Mouse (Mus musculus) hindbrain, postnatal 0 days (tissue): ENCODE results near the gene Olfr651. TPM values are rescaled to one million over a fixed set of nuclear protein-coding genes. Genes with fewer than 3 reads are reported as not detected.

Experiments used
- ATAC-seq: fragments of 200-750 bp; cut with Nextera tagmentation; 2 replicates; pipeline ENCODE4 v1.8.0; 2017; ENCODE audit warnings: mild to moderate bottlenecking, moderate TSS enrichment, moderate library complexity
- DNase-seq: peaks from one replicate; pipeline ENCODE4 v3.0.0-alpha.2; 2015; ENCODE audit warnings: low spot score
- H3K27ac ChIP-seq: fragments of 300-500 bp; sonication (generic); 2 replicates; pipeline ENCODE4 v1.5.1; 2014; ENCODE audit warnings: mild to moderate bottlenecking
- H3K27me3 ChIP-seq: fragments of 300-500 bp; sonication (generic); 2 replicates; pipeline ENCODE4 v1.6.1; 2014; ENCODE audit warnings: low read length, mixed read lengths; ENCODE audit not compliant: insufficient read depth
- H3K36me3 ChIP-seq: fragments of 300-500 bp; sonication (generic); 2 replicates; pipeline ENCODE4 v1.6.1; 2014; ENCODE audit warnings: low read length, mixed read lengths; ENCODE audit not compliant: insufficient read depth
- H3K4me1 ChIP-seq: fragments of 300-500 bp; sonication (generic); 2 replicates; pipeline ENCODE4 v1.6.1; 2014; ENCODE audit warnings: antibody characterized with exemption, low read length, mixed read lengths; ENCODE audit not compliant: insufficient read depth
- H3K4me2 ChIP-seq: fragments of 300-500 bp; sonication (generic); 2 replicates; pipeline ENCODE4 v1.6.1; 2014; ENCODE audit warnings: low read depth, mild to moderate bottlenecking, low read length, moderate library complexity, mixed read lengths
- H3K4me3 ChIP-seq: fragments of 300-500 bp; sonication (generic); 2 replicates; pipeline ENCODE4 v1.5.1; 2014; ENCODE audit warnings: low read length
- H3K9ac ChIP-seq: fragments of 300-500 bp; sonication (generic); replicated peaks from 2 replicates; pipeline ENCODE4 v1.6.1; 2014; ENCODE audit warnings: mild to moderate bottlenecking, low read length, moderate library complexity, mixed read lengths
- H3K9me3 ChIP-seq: fragments of 300-500 bp; sonication (generic); 2 replicates; pipeline ENCODE4 v1.6.1; 2016; ENCODE audit warnings: low read length, mixed read lengths
- CTCF ChIP-seq: IDR thresholded peaks from 2 replicates; pipeline ENCODE4 v1.5.1; 2016; ENCODE audit warnings: antibody characterized with exemption, control low read depth, low read depth
- WGBS: fragments of 180-500 bp; shearing (Covaris S2); extraction: QIAGEN DNeasy Blood & Tissue Kit; methylation state at CpG from one replicate; pipeline ENCODE4 v1.1.7; 2014; 5-methylcytosine and 5-hydroxymethylcytosine counted together
- polyA plus RNA-seq: library from polyadenylated mRNA; unstranded; fragments of >200 nt; fragmentation: Nextera tagmentation; extraction: Ambion mirVana; gene quantifications from 2 replicates; pipeline ENCODE4 v1.2.1, GENCODE M21; 2015
- total RNA-seq: library from RNA; depleted of rRNA; stranded (reverse); fragments of >200 nt; gene quantifications from 2 replicates; pipeline ENCODE4 v1.2.3, GENCODE M21; 2014; rRNA removed

Gene Olfr651
- total and polyA plus RNA-seq, 2 experiments from 2014 or later: not detected

DNA sequence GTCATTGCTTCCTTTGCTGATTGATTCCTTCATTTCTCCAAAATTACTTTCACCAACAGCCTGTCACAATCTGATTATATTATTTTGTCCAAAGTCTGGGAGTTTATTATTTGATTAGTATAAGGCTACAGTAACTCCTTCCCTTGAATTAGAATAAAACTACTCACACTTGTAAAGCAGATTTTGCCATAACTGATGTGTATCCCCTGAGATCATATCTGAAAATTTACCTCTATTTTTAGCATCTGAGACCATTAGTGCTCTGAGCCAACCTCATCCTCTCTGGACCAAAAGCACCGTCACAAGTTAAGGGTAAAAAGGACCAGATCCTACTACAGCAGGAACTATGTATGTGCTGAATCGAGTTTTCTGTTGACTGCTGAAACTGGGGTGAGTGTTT, 27.1 kb downstream of the Olfr651 start, which contains the start of gene Olfr653:
Gene Olfr653, plus strand, starts transcription at position 301 of the 400 bp plus-strand sequence.
- Histone ChIP-seq H3K4me3 (no peak within 1 kb of the TSS), H3K27ac (no peak within 1 kb of the TSS), H3K36me3 (no peaks in the 10 kb centered on the region), H3K4me2 (no peak within 1 kb of the TSS), H3K27me3 (no peaks in the 10 kb centered on the region), H3K9ac (no peak within 1 kb of the TSS), H3K4me1 (no peaks in the 10 kb centered on the region), H3K9me3 (no peaks in the 10 kb centered on the region)
- DNase-seq (no peak), ATAC-seq (no peak)
- no peak for TF ChIP-seq CTCF
- WGBS: 73% methylated on average over 2 of the region's 2 CpGs

DNA sequence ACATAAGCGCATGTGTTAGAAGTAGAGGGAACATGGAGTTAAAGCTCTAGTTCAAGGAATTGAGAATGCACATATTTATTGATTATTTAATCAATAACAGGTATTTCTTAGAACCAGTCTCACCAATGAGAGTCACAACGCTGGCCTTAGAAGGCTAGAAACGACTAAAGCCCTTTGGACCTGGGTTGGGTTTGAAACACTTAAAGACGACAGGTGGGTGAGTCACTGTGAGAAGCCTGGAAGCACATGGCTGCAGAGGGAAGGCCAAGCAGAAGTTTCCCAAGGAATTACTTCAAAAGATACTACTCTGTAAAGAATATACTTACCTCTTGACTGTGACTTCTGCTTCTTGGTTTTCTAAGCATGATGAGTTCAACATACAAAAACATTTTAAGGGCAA, 30.9 kb downstream of the Olfr651 start:
- ATAC-seq (no peak), DNase-seq (no peak)
- Histone ChIP-seq H3K9me3 (no peaks in the 10 kb centered on the region), H3K27ac (no peak overlapping the region), H3K27me3 (no peaks in the 10 kb centered on the region), H3K9ac (no peak overlapping the region), H3K4me2 (no peak overlapping the region), H3K36me3 (no peaks in the 10 kb centered on the region), H3K4me3 (no peak overlapping the region), H3K4me1 (no peaks in the 10 kb centered on the region)
- TF ChIP-seq CTCF: no peak
- 92% methylated on average over 4 of the region's 4 CpGs for whole genome bisulfite sequencing

DNA sequence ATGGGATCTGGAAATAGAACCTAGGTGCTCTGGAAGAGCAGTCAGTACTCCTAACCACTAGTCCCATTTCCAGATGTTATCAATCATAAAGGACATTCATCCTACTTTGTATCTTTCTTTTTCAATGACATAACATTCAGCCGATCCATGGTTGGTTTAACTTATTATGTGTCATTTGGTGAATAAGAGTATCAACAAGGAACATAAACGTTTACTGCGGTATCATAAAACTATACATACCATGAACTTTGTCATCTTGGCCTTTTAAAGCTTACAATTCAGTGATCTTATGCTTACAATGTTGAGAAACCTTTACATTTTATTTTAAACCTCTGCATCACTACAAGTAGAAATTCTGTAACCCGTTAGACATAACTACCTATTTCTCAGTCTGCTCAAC, 31.5 kb downstream of the Olfr651 start:
- Histone ChIP-seq H3K4me2 (no peak overlapping the region), H3K36me3 (no peaks in the 10 kb centered on the region), H3K4me1 (no peaks in the 10 kb centered on the region), H3K27ac (no peak overlapping the region), H3K9ac (no peak overlapping the region), H3K4me3 (no peak overlapping the region), H3K9me3 (no peaks in the 10 kb centered on the region), H3K27me3 (no peaks in the 10 kb centered on the region)
- DNase-seq (no peak), ATAC-seq (no peak)
- no peak for TF ChIP-seq CTCF
- 89% methylated on average over 4 of the region's 4 CpGs for WGBS

DNA sequence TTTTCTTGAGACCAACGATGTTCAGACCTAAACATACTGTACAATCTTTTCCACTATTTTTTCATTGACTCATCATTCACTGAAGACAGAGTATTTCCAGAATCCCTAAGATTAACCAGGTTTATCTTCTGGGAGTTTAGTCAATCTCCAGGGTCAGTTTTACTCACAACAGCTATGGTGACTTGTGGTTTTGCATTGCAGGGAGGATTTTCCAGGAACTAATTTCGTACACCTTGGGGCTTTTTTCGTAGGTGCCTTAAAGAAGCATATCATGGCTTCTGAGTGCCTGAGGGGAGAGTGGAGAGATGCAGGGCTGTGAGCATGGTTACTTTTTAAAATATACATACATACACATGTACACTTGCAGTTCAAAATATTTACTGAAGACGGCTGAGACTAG, 36.8 kb downstream of the Olfr651 start, which contains the start of gene Olfr654:
Gene Olfr654, plus strand, starts transcription at position 301 of the 400 bp plus-strand sequence.
- ATAC-seq (no peak), DNase-seq (no peak)
- Histone ChIP-seq H3K4me3 (no peak within 1 kb of the TSS), H3K4me1 (no peaks in the 10 kb centered on the region), H3K27ac (no peak within 1 kb of the TSS), H3K9me3 (no peaks in the 10 kb centered on the region), H3K9ac (no peak within 1 kb of the TSS), H3K36me3 (no peaks in the 10 kb centered on the region), H3K27me3 (no peaks in the 10 kb centered on the region), H3K4me2 (no peak within 1 kb of the TSS)
- WGBS: 90% methylated on average over 4 of the region's 4 CpGs
- no peak for TF ChIP-seq CTCF

DNA sequence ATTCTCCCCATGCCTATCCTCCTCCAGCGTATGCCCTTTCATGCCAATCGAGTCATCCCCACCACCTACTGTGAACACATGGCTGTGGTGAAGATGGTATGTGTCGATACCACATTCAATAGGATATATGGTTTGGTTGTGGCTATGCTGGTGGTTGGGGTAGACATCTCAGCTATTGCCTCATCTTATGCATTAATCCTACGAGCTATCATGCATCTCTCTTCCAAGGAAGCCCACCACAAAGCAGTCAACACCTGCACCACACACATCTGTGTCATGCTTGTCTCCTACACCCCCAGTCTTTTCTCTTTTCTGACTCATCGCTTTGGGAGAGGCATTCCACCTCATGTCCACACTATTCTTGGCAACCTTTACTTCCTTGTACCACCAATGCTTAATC, 38.3 kb downstream of the Olfr651 start:
- Histone ChIP-seq H3K4me2 (no peak overlapping the region), H3K36me3 (no peaks in the 10 kb centered on the region), H3K9me3 (no peaks in the 10 kb centered on the region), H3K27me3 (no peaks in the 10 kb centered on the region), H3K4me3 (no peak overlapping the region), H3K9ac (no peak overlapping the region), H3K4me1 (no peaks in the 10 kb centered on the region), H3K27ac (no peak overlapping the region)
- ATAC-seq: no peak
- TF ChIP-seq CTCF: no peak
- WGBS: 80% methylated on average over 5 of the region's 5 CpGs
- no peak for DNase-seq

DNA sequence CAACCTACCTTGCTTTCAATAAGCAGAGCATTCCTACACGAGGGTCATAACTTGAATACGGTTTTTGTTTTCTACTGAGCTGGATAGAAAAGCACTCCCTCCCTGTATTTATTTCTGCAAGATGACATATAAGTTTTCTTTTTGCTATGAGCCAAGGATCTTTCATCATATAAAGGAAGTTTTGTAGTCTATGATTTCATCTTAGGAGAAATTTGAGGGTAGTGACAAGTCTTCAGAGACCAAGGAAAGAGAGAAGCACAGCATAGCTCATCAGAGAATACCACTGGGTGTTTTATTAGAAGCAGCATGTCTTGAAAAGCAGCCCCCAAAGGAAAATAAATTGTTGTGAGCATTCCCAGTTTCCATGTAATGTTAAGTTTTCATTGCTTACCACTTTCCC, 51.7 kb downstream of the Olfr651 start, which contains the start of gene Olfr655:
Gene Olfr655, minus strand, starts transcription at position 101 of the 400 bp plus-strand sequence.
- Histone ChIP-seq H3K4me1 (no peaks in the 10 kb centered on the region), H3K36me3 (no peaks in the 10 kb centered on the region), H3K27ac (no peak within 1 kb of the TSS), H3K27me3 (no peaks in the 10 kb centered on the region), H3K4me3 (no peak within 1 kb of the TSS), H3K4me2 (no peak within 1 kb of the TSS), H3K9me3 (no peaks in the 10 kb centered on the region), H3K9ac (no peak within 1 kb of the TSS)
- WGBS: 88% methylated on average over 2 of the region's 2 CpGs
- no peak for TF ChIP-seq CTCF
- no peak for ATAC-seq
- no peak for DNase-seq

DNA sequence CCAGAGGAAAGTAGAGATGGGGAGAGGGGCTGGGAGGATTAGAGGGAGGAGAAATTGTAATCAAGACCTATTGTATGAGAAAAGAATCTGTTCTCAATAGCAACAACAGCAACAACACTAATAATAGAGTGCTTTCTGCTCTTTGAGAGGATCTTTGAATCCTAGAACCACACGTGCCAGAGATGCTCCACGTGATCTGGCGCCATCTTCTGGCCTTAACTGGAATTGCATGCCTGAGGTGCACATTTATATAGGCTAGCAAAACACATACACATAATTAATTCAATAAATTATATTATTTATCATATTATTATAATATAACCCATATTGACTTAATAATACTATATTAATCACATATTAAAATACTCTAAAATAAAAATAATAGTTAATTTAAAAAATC, 53.2 kb downstream of the Olfr651 start:
- no peak for DNase-seq
- H3K27ac ChIP-seq: no peak overlapping the region
- peak; percentile 67 for TF ChIP-seq CTCF

More for the DNA sequence above, 53.2 kb downstream of the Olfr651 start:
- Histone ChIP-seq H3K4me1 (no peaks in the 10 kb centered on the region), H3K4me3 (no peak overlapping the region), H3K36me3 (no peaks in the 10 kb centered on the region), H3K9ac (no peak overlapping the region), H3K4me2 (no peak overlapping the region), H3K9me3 (no peaks in the 10 kb centered on the region), H3K27me3 (no peaks in the 10 kb centered on the region)
- 2% methylated on average over 3 of the region's 3 CpGs for WGBS
- no peak for ATAC-seq

Other genes with a start within 250 kb of the Olfr651 start
- 2.2 and 2.8 TPM in 2 replicates for gene Trim12a, start 234.7 kb upstream of the Olfr651 start, total RNA-seq
- 3.1 and 3.7 TPM in 2 replicates for gene Trim12a, start 234.7 kb upstream of the Olfr651 start, polyA plus RNA-seq
- gene Trim34b, start 220.7 kb upstream of the Olfr651 start, total RNA-seq: not detected in 2 replicates
- not detected in 2 replicates for gene Trim34b, start 220.7 kb upstream of the Olfr651 start, polyA plus RNA-seq
- 1.7 and 1.8 TPM in 2 replicates for gene Trim12c, start 196.8 kb upstream of the Olfr651 start, total RNA-seq
- gene Trim12c, start 196.8 kb upstream of the Olfr651 start, polyA plus RNA-seq: 0.61 and 0.83 TPM in 2 replicates
- 0.16 TPM in 1 of 2 replicates, not detected in the other for gene Trim30b, start 180.2 kb upstream of the Olfr651 start, total RNA-seq
- not detected in 2 replicates for gene Trim30b, start 180.2 kb upstream of the Olfr651 start, polyA plus RNA-seq
- gene Trim30c, start 149.3 kb upstream of the Olfr651 start, total RNA-seq: 1.2 TPM in 1 of 2 replicates, not detected in the other
- not detected in 2 replicates for gene Trim30c, start 149.3 kb upstream of the Olfr651 start, polyA plus RNA-seq
- 1.3 and 2.2 TPM in 2 replicates for gene Trim30a, start 84.9 kb upstream of the Olfr651 start, total RNA-seq
- gene Trim30a, start 84.9 kb upstream of the Olfr651 start, polyA plus RNA-seq: 0.89 and 0.97 TPM in 2 replicates
- gene Trim30d, start 42.3 kb upstream of the Olfr651 start, total RNA-seq: 1.7 and 2.0 TPM in 2 replicates
- 1.4 and 1.5 TPM in 2 replicates for gene Trim30d, start 42.3 kb upstream of the Olfr651 start, polyA plus RNA-seq
- not detected in 2 replicates for gene Olfr652, start 10.8 kb downstream of the Olfr651 start, total RNA-seq
- gene Olfr652, start 10.8 kb downstream of the Olfr651 start, polyA plus RNA-seq: 0.05 and 0.09 TPM in 2 replicates
- gene Olfr653, start 27.2 kb downstream of the Olfr651 start, total RNA-seq: not detected in 2 replicates
- not detected in 2 replicates for gene Olfr653, start 27.2 kb downstream of the Olfr651 start, polyA plus RNA-seq
- not detected in 2 replicates for gene Olfr654, start 36.9 kb downstream of the Olfr651 start, total RNA-seq
- gene Olfr654, start 36.9 kb downstream of the Olfr651 start, polyA plus RNA-seq: not detected in 2 replicates
- gene Olfr655, start 51.6 kb downstream of the Olfr651 start, total RNA-seq: not detected in 2 replicates
- gene Olfr655, start 51.6 kb downstream of the Olfr651 start, polyA plus RNA-seq: not detected in 2 replicates
- gene Olfr656, start 63.8 kb downstream of the Olfr651 start, total RNA-seq: not detected in 2 replicates
- gene Olfr656, start 63.8 kb downstream of the Olfr651 start, polyA plus RNA-seq: not detected in 2 replicates
- not detected in 2 replicates for gene Olfr657, start 74.7 kb downstream of the Olfr651 start, total RNA-seq
- not detected in 2 replicates for gene Olfr657, start 74.7 kb downstream of the Olfr651 start, polyA plus RNA-seq
- gene Olfr658, start 97.2 kb downstream of the Olfr651 start, total RNA-seq: 0.11 and 0.16 TPM in 2 replicates
- 0.41 and 0.52 TPM in 2 replicates for gene Olfr658, start 97.2 kb downstream of the Olfr651 start, polyA plus RNA-seq
- gene Olfr659, start 116.6 kb downstream of the Olfr651 start, total RNA-seq: not detected in 2 replicates
- gene Olfr659, start 116.6 kb downstream of the Olfr651 start, polyA plus RNA-seq: not detected in 2 replicates
- gene Olfr661, start 136.4 kb downstream of the Olfr651 start, total RNA-seq: not detected in 2 replicates
- not detected in 2 replicates for gene Olfr661, start 136.4 kb downstream of the Olfr651 start, polyA plus RNA-seq
- gene Usp17le, start 227.3 kb downstream of the Olfr651 start, total RNA-seq: not detected in 2 replicates
- gene Usp17le, start 227.3 kb downstream of the Olfr651 start, polyA plus RNA-seq: not detected in 2 replicates